Mouse (Mus musculus): Measurements from ENCODE around the gene Hspa8. TPM values are rescaled to one million over a fixed set of nuclear protein-coding genes. Genes with fewer than 3 reads are reported as not detected.
A peak's percentile ranks its signal among the peaks of the same experiment; 100 is the strongest.
"Not testable (repeated sequence)": the region's sequence is repeated elsewhere in the genome, so short reads cannot be mapped to it uniquely, and the experiment has no call there.

Hspa8 gene
- 1,000 to 10,000 TPM; 2,412 to 2,535 TPM for total RNA-seq (2021)

GRCm38 (mm10) chr9:40800675-40801612, at the start of gene Hspa8:
TSS of gene Hspa8 (plus strand) at chr9:40800984.
- intact Hi-C loops (cut with DNase I): loop anchor here (2.0 kb wide), 2 partner anchors 36 to 44 kb away; no protein-coding TSS in a partner anchor
- peak; percentile 100 for DNase-seq (ENCODE audit: low spot score in 2 of 2)

- DNase-seq (ENCODE audit: low spot score in 2 of 2): no peak
- intact Hi-C loops (cut with DNase I): loop anchor here (5.0 to 10.0 kb wide), 3 partner anchors 64 to 417 kb away; partner anchors contain the start of gene Clmp
These were observed 49.0 kb upstream of the Hspa8 start for GRCm38 (mm10) chr9:40751749-40752148.

- intact Hi-C loops (cut with DNase I): loop anchor here (2.0 to 10.0 kb wide), 5 partner anchors 44 to 422 kb away; partner anchors contain the start of gene Hspa8
- DNase-seq (ENCODE audit: low spot score in 2 of 2): peak; percentile 62 to 67
These were observed 44.4 kb upstream of the Hspa8 start for GRCm38 (mm10) chr9:40756401-40756800.

GRCm38 (mm10) chr9:40757105-40757626, 43.6 kb upstream of the Hspa8 start:
- intact Hi-C loops (cut with DNase I): loop anchor here (2.0 to 10.0 kb wide), 5 partner anchors 44 to 422 kb away; partner anchors contain the start of gene Hspa8
- peak; percentile 68 to 84 for DNase-seq (ENCODE audit: low spot score in 2 of 2)

GRCm38 (mm10) chr9:40757685-40758270, 43.0 kb upstream of the Hspa8 start:
- DNase-seq (ENCODE audit: low spot score in 2 of 2): peak; percentile 86 to 97
- intact Hi-C loops (cut with DNase I): loop anchor here (2.0 to 10.0 kb wide), 5 partner anchors 43 to 423 kb away; partner anchors contain the start of gene Hspa8

GRCm38 (mm10) chr9:40762354-40762753, 38.4 kb upstream of the Hspa8 start:
- intact Hi-C loops (cut with DNase I): no loop called here
- DNase-seq (ENCODE audit: low spot score in 2 of 2): no peak

GRCm38 (mm10) chr9:40764887-40765580, 35.8 kb upstream of the Hspa8 start:
- no peak for DNase-seq (ENCODE audit: low spot score in 2 of 2)
- intact Hi-C loops (cut with DNase I): loop anchor here (2.0 kb wide), 1 partner anchor 36 kb away; the partner anchor contains the start of gene Hspa8

- DNase-seq (ENCODE audit: low spot score in 2 of 2): peak; percentile 59 to 95
- intact Hi-C loops (cut with DNase I): loop anchor here (2.0 kb wide), 1 partner anchor 35 kb away; the partner anchor contains the start of gene Hspa8
These were observed 35.2 kb upstream of the Hspa8 start for GRCm38 (mm10) chr9:40765581-40765940.

GRCm38 (mm10) chr9:40766058-40766605, 34.7 kb upstream of the Hspa8 start:
- intact Hi-C loops (cut with DNase I): no loop called here
- DNase-seq (ENCODE audit: low spot score in 2 of 2): no peak

- DNase-seq (ENCODE audit: low spot score in 2 of 2): no peak
- intact Hi-C loops (cut with DNase I): no loop called here
These were observed 32.8 kb upstream of the Hspa8 start for GRCm38 (mm10) chr9:40767946-40768345.

- intact Hi-C loops (cut with DNase I): no loop called here
- DNase-seq (ENCODE audit: low spot score in 2 of 2): peak in 1 of 2 experiments; percentile 56
These were observed 28.5 kb upstream of the Hspa8 start for GRCm38 (mm10) chr9:40772246-40772645.

GRCm38 (mm10) chr9:40773142-40773541, 27.6 kb upstream of the Hspa8 start:
- intact Hi-C loops (cut with DNase I): not testable (repeated sequence)

GRCm38 (mm10) chr9:40773869-40774268, 26.9 kb upstream of the Hspa8 start:
- intact Hi-C loops (cut with DNase I): no loop called here
- DNase-seq (ENCODE audit: low spot score in 2 of 2): no peak

More at GRCm38 (mm10) chr9:40773142-40773541, 27.6 kb upstream of the Hspa8 start:
- not testable (repeated sequence) for DNase-seq (ENCODE audit: low spot score in 2 of 2)

GRCm38 (mm10) chr9:40776044-40776443, 24.7 kb upstream of the Hspa8 start:
- DNase-seq (ENCODE audit: low spot score in 2 of 2): no peak
- intact Hi-C loops (cut with DNase I): no loop called here

- DNase-seq (ENCODE audit: low spot score in 2 of 2): no peak
- intact Hi-C loops (cut with DNase I): no loop called here
These were observed 24.1 kb upstream of the Hspa8 start for GRCm38 (mm10) chr9:40776459-40777248.

GRCm38 (mm10) chr9:40780111-40780510, 20.7 kb upstream of the Hspa8 start:
- no peak for DNase-seq (ENCODE audit: low spot score in 2 of 2)
- intact Hi-C loops (cut with DNase I): no loop called here

GRCm38 (mm10) chr9:40780892-40781725, 19.7 kb upstream of the Hspa8 start:
- intact Hi-C loops (cut with DNase I): no loop called here
- no peak for DNase-seq (ENCODE audit: low spot score in 2 of 2)
